Mouse (Mus musculus): ENCODE data around the gene Rsf1. TPM values are rescaled to one million over a fixed set of nuclear protein-coding genes. Genes with fewer than 3 reads are reported as not detected.

Gene Rsf1
- total and polyA plus RNA-seq, 3 experiments: 5.9 to 21.8 (median 11.9) TPM

GRCm38 (mm10) chr7:97733606-97734005 is 153.9 kb downstream of the Rsf1 start:
- H3K4me3 ChIP-seq (replicated peaks in 1 of 3; ENCODE audit: low read depth in 2 of 3, low read length in 2 of 3, poor library complexity in 1 of 3): no peak overlapping the region
- peaks cover 0 to 16% of the 10 kb centered on the region in 2 experiments for H3K36me3 ChIP-seq (replicated peaks in 1 of 2; ENCODE audit: control insufficient read depth in 1 of 2, insufficient read depth in 1 of 2, low read length in 1 of 2)
- no peak overlapping the region for H3K9ac ChIP-seq (ENCODE audit: insufficient read depth, low read depth)
- DNase-seq (ENCODE audit: extremely low read depth): no peak
- in situ Hi-C loops (cut with MboI; ENCODE audit: low pct_ligation_motif_present, low pct_unique_long_range_greater_than_20kb, low sequenced_read_pairs) (no loop called here), dilution Hi-C loops (cut with MboI; ENCODE audit: extremely low pct_ligation_motif_present, extremely low pct_unique_long_range_greater_than_20kb, low sequenced_read_pairs) (no loop called here)
- H3K27me3 ChIP-seq (replicated peaks): no peaks in the 10 kb centered on the region
- H3K9me3 ChIP-seq (replicated peaks; ENCODE audit: low read length): no peaks in the 10 kb centered on the region
- no peak overlapping the region for H3K4me2 ChIP-seq (ENCODE audit: insufficient read depth, low read depth, poor library complexity, severe bottlenecking)
- peaks cover 4% of the 10 kb centered on the region in 2 experiments for H3K4me1 ChIP-seq (ENCODE audit: control insufficient read depth in 1 of 2, insufficient read depth in 2 of 2)
- H3K27ac ChIP-seq (ENCODE audit: insufficient read depth, low read depth): no peak overlapping the region
- TF ChIP-seq RCOR1 (conservative IDR thresholded peaks at IDR 0.05; ENCODE audit: low read depth, low read length) (no peak), ZNF384 (IDR thresholded peaks at IDR 0.05; ENCODE audit: low read depth, low read length) (no peak), EP300 (IDR thresholded peaks at IDR 0.05; ENCODE audit: low read length) (no peak)
- no peaks in the 10 kb centered on the region for H3K79me2 ChIP-seq (replicated peaks; ENCODE audit: control insufficient read depth, extremely low read depth, insufficient read depth, poor library complexity, severe bottlenecking)

- TF ChIP-seq MAFK (IDR thresholded peaks at IDR 0.05; ENCODE audit: insufficient replicate concordance, low read length) (no peak), JUN (IDR thresholded peaks at IDR 0.05; ENCODE audit: insufficient read depth, low read depth, low read length) (no peak), MXI1 (IDR thresholded peaks at IDR 0.05; ENCODE audit: low read depth, low read length) (no peak), USF1 (IDR thresholded peaks at IDR 0.05; ENCODE audit: low read depth, low read length) (no peak), JUND (conservative IDR thresholded peaks at IDR 0.05; ENCODE audit: low read depth, low read length) (no peak), EP300 (IDR thresholded peaks at IDR 0.05; ENCODE audit: low read length) (no peak)
- dilution Hi-C loops (cut with MboI; ENCODE audit: extremely low pct_ligation_motif_present, extremely low pct_unique_long_range_greater_than_20kb, low sequenced_read_pairs): no loop called here
- H3K27me3 ChIP-seq (replicated peaks): no peaks in the 10 kb centered on the region
These were observed 155.3 kb downstream of the Rsf1 start for GRCm38 (mm10) chr7:97735021-97735420.

GRCm38 (mm10) chr7:97735886-97736420 is 156.3 kb downstream of the Rsf1 start:
- Histone ChIP-seq H3K79me2 (replicated peaks; ENCODE audit: control insufficient read depth, extremely low read depth, insufficient read depth, poor library complexity, severe bottlenecking) (no peaks in the 10 kb centered on the region), H3K27ac (ENCODE audit: insufficient read depth, low read depth) (no peak overlapping the region), H3K27me3 (replicated peaks) (no peaks in the 10 kb centered on the region), H3K9ac (ENCODE audit: insufficient read depth, low read depth) (no peak overlapping the region), H3K4me3 (replicated peaks in 1 of 3; ENCODE audit: low read depth in 2 of 3, low read length in 2 of 3, poor library complexity in 1 of 3) (no peak overlapping the region), H3K9me3 (replicated peaks; ENCODE audit: low read length) (no peaks in the 10 kb centered on the region), H3K4me2 (ENCODE audit: insufficient read depth, low read depth, poor library complexity, severe bottlenecking) (no peak overlapping the region), H3K4me1 (ENCODE audit: control insufficient read depth in 1 of 2, insufficient read depth in 2 of 2) (peaks cover 4 to 5% of the 10 kb centered on the region in 2 experiments), H3K36me3 (replicated peaks in 1 of 2; ENCODE audit: control insufficient read depth in 1 of 2, insufficient read depth in 1 of 2, low read length in 1 of 2) (peaks cover 0 to 2% of the 10 kb centered on the region in 2 experiments)
- DNase-seq (ENCODE audit: extremely low read depth): no peak
- TF ChIP-seq PAX5 (IDR thresholded peaks at IDR 0.05; ENCODE audit: low read length) (no peak), JUND (conservative IDR thresholded peaks at IDR 0.05; ENCODE audit: low read depth, low read length) (no peak), BHLHE40 (IDR thresholded peaks at IDR 0.05; ENCODE audit: low read depth, low read length) (peak; percentile 47; the same call in 1 of the 2 replicates)
- dilution Hi-C loops (cut with MboI; ENCODE audit: extremely low pct_ligation_motif_present, extremely low pct_unique_long_range_greater_than_20kb, low sequenced_read_pairs) (no loop called here), in situ Hi-C loops (cut with MboI; ENCODE audit: low pct_ligation_motif_present, low pct_unique_long_range_greater_than_20kb, low sequenced_read_pairs) (no loop called here)

More at GRCm38 (mm10) chr7:97735021-97735420, 155.3 kb downstream of the Rsf1 start:
- Histone ChIP-seq H3K9me3 (replicated peaks; ENCODE audit: low read length) (no peaks in the 10 kb centered on the region), H3K4me1 (ENCODE audit: control insufficient read depth in 1 of 2, insufficient read depth in 2 of 2) (peaks cover 4% of the 10 kb centered on the region in 2 experiments), H3K27ac (ENCODE audit: insufficient read depth, low read depth) (no peak overlapping the region), H3K9ac (ENCODE audit: insufficient read depth, low read depth) (no peak overlapping the region), H3K36me3 (replicated peaks in 1 of 2; ENCODE audit: control insufficient read depth in 1 of 2, insufficient read depth in 1 of 2, low read length in 1 of 2) (peaks cover 0 to 8% of the 10 kb centered on the region in 2 experiments), H3K4me2 (ENCODE audit: insufficient read depth, low read depth, poor library complexity, severe bottlenecking) (no peak overlapping the region), H3K79me2 (replicated peaks; ENCODE audit: control insufficient read depth, extremely low read depth, insufficient read depth, poor library complexity, severe bottlenecking) (no peaks in the 10 kb centered on the region), H3K4me3 (replicated peaks in 1 of 3; ENCODE audit: low read depth in 2 of 3, low read length in 2 of 3, poor library complexity in 1 of 3) (no peak overlapping the region)
- no peak for DNase-seq (ENCODE audit: extremely low read depth)
- in situ Hi-C loops (cut with MboI; ENCODE audit: low pct_ligation_motif_present, low pct_unique_long_range_greater_than_20kb, low sequenced_read_pairs): no loop called here
